Mouse (Mus musculus) megakaryocyte, adult 5-6 weeks (primary cell): ENCODE data around the gene Asb3. TPM values are rescaled to one million over a fixed set of nuclear protein-coding genes. Genes with fewer than 3 reads are reported as not detected.
"Not testable (repeated sequence)": the region's sequence is repeated elsewhere in the genome, so short reads cannot be mapped to it uniquely, and the experiment has no call there.

Source experiments
- ATAC-seq: 2 replicates; pipeline ENCODE4 v1.8.0; 2016; ENCODE audit warnings: mild to moderate bottlenecking, inconsistent platforms; ENCODE audit not compliant: poor library complexity, severe bottlenecking
- total RNA-seq, 2 experiments: library from RNA; stranded (forward) in 1 of 2; stranded (reverse) in 1 of 2; fragments of 153-499, 151-499 nt in 1 of 2; fragments of 221-1000, 200-1000 nt in 1 of 2; gene quantifications; 2 replicates each; pipeline versions ENCODE4 v1.2.3 to v1.2.4; 2015 to 2017

The Asb3 gene
- total RNA-seq, 2 experiments from 2014 or later = 11.3 to 16.8 TPM

DNA sequence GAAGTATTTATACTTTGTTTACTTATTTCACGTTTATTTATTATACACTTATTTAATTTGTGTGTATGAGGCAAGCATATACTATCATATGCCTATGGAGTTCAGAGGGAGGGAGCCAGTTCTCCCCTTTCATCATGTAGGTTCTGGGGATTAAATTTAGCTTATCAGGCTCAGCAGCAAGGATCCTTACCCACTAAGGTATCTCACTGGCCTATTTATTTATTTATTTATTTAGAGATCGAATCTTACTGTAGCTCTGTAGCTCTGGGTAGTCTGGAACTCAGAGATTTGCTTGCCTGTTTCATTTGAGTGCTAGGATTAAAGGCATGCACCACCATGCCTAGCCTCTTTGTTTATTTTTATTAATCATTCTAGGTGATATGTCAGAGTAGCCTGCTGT, 113.5 kb downstream of the Asb3 start:
- no peak for ATAC-seq

DNA sequence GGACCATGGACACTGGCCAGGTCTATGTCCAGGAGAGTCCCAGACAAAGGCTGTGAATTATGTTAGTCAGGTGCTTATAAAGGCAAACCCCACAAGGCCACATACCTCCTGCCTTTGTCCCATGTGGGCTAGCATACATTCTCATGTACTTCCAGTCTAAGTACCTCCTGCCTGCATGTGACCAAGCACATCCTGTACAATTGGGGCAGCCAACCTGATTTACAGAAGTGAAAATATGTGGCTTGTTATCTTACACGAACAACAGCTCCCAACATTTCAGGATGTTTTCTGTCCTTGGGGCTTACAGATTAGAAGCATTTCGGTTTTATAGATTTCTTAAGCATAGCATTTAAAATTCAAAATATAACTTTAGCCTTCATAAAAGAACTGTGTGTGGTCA, 114.8 kb downstream of the Asb3 start:
- peak; percentile 54 for ATAC-seq

DNA sequence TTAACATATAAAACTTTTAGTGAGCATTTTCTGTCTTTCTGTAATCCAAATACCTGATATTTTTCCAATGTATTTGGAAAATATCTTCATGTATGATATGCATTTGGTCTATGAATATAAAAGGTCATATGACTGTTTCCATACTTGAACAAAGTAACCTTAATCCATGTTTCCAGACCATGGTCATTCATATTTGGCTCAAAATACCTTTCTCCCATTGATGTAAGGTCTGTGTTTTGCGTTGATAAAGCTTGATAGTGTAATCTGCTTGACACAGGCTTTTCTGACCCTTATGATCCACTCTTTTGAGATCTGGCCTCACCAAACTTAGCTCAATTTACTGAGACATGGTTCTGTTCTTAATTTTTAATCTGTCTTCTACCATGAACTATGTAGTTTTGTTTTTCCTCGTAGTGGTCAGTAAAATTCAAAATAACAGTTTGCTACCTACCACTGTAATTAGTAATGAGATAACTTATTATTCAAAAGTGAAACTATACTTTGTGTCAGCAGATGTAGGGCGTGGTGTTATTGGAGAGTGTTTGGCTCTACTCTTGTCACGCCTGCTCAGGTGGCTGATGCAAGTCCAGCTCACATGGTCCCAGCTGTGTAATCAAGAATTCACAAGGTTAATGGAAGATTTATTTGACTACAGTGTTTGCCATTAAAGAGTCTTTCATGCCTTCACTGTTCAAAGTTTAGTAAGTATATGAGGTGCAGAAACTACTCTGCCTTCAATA, 116.1 kb downstream of the Asb3 start:
- ATAC-seq = no peak

DNA sequence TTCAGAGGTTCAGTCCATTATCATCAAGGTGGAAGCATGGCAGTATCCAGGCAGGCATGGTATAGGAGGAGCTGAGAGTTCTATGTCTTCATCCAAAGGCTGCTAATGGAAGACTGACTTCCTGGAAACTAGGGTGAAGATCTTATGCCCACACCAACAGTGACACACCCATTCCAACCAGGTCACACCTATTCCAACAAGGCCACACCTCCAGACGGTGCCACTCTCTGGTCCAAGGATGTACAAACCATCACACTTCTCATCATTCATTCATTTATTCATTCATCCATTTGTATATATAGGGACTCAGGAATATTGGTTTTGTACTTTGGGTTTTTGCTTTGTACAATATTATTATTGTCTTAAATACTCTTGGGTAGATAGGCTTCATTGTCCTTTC, 124.5 kb downstream of the Asb3 start:
- ATAC-seq = not testable (repeated sequence)

DNA sequence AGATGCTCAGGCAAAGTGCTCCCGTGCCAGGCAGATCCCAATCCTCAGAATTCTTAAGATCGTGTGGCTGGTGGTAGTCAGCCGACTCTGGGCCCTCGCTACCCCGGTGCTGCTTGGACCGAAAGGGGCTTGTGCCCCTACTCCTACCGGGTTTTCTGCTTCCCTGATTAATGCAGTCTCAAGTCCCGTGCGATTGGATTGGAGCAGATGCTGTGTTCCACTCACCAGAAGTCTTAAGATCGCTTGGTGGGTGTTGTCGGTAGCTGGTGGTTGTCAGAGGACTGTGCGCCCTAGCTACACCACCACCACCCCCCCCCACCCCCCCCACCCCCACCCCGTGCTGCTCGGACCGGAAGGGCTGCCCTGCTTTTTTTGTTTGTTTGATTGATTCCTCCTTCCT, 132.2 kb downstream of the Asb3 start:
- not testable (repeated sequence) for ATAC-seq

DNA sequence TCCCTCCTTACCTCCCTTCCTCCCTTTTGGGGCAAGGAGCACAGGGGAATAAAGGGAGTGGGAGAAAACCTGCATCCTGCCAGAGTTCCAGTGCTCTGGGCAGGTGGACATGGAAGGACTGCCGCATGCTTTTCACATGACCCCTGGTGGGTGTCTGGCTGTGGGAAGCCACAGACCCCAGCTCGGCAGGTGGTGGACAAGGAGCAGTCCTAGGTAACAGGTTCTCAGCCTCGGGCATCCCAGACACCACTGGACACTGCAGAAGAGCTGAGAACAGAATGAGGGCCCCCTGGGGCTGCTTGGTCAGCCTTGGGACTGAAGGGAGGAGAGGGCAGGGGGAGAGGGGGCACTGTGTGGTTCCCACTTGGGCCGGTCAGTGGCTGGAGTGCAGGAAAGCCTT, 149.7 kb downstream of the Asb3 start:
- no peak for ATAC-seq

DNA sequence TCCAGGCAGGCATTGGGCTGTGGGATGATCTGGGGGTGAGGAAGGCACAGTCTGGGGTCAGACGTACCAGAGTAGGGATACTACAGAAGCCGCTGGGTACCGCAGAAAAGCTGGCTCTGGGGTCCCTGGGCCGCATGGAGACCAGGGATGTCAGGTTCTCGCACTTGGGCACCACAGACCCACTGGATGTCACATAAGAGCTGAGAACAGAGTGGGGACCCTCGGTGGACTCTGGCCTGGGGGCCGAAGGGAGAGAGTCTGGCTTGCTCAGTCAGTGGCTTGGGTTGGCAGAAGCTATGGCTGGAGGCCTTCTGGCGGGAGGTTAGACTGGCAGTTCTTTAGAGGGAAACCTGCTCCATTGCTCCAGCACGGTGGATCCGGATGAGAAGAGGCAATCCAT, 204.8 kb downstream of the Asb3 start:
- ATAC-seq = no peak

DNA sequence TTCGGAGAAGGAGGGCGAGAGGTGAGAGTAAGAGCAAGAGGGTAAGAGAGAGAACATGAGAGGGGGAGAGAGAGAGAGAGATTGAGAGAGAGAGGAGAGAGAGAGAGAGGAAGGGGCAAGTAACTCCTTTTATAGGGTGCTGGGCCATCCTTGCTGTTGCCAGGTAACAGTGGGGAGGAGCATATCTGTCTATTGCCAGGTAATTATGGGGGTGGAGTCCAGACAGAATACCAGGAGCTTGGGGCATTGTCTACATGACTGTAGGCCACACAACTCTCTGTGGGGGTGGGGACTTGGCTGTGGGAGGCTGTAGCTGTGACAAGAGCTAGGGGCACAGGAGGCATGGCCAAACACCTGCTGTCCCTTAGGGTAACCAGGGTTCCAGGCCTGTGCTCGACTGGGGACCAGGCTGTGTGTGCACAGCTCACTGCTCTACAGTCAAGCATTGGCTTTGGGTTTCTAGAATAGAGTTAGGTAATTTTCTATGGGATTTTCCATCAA, 205.3 kb downstream of the Asb3 start:
- no peak for ATAC-seq

DNA sequence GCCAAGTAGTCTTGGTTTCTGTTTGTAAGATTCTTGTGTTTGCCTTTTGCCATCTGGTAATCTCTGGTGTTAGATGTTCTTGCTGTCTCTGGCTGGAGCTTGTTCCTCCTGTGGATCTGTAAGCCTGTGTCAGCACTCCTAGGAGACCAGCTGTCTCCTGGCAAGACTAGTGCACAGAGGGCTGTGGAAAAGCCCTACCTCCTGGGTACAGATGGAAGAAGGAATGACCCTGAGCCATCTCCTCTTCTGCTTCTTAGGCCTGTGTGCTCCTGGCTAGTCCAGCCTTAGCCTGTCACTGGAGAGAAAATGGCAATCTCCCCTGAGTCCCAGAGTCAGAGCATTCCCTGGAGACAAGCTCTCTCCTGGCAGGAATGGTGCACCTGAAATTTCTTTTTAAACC, 214.3 kb downstream of the Asb3 start:
- not testable (repeated sequence) for ATAC-seq

DNA sequence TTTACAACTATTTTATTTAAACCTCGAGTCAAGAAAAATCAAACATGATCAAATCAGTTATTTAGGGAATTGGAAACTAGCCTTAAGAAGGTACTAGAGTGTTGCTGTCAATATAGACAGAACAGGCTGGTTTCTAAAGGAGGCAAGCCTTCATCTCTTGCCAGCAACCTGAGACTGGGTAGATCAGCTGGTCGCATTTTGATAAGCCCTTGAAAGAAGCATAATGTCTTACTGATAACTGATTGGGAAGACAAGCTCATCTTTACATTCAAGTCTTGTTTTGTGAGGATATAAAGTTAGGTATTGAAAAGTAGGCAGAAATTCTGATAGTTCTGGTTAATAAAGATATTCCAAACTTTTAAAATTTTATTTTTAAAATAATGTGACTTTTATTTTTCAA, 217.0 kb downstream of the Asb3 start:
- ATAC-seq = no peak

DNA sequence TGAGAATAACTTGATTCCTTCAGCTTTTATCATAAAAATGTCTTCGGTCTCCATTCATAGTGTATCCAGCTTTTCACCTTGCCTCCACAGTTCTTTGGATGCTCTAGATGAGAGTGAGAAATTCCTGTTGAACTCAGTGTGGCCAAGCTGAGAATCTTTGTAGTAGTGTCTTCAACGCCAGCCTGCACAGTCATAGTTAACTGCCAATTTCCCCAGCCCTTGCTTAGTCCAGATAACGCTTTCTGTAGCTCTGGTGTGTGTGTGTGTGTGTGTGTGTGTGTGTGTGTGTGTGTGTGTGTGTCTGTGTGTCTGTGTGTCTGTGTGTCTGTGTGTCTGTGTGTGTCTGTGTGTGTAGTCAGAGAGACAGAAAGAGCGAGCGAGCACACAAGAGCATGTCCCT, 220.1 kb downstream of the Asb3 start:
- no peak for ATAC-seq

DNA sequence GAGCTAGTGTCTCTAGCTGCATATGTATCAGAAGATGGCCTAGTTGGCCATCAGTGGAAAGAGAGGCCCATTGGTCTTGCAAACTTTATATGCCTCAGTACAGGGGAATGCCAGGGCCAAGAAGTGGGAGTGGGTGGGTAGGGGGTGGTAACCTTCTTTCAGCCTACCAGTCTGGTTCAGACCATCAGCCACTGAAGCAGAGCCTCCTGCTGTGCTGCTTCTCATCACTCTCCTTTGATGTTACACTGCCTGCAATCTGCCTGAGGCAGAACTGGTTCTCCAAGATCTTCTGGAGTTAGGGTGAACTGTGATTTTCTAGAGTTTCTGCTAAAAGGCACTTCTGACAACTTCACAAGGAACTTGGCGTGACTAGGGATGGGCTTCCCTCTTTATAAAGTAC, 241.7 kb downstream of the Asb3 start:
- not testable (repeated sequence) for ATAC-seq

DNA sequence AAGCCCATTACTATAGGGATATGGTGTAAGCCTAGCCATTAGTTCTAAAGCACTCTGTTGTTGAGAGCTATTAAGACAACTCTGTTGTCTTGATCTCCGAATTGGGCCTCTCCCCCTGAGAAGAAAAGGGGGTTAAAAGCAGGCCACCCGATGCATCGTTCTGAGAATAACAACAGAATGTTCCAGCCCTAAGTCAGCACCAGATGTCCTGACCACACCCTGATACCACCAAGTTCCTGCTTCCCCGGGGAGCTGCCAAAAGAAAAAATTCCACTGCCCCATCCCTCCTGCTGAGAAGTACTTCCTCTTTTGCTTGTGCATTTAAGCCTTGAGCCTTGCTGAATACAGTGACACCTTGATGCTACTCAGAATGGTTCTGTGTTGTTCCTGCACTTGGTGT, 248.5 kb downstream of the Asb3 start:
- not testable (repeated sequence) for ATAC-seq

DNA sequence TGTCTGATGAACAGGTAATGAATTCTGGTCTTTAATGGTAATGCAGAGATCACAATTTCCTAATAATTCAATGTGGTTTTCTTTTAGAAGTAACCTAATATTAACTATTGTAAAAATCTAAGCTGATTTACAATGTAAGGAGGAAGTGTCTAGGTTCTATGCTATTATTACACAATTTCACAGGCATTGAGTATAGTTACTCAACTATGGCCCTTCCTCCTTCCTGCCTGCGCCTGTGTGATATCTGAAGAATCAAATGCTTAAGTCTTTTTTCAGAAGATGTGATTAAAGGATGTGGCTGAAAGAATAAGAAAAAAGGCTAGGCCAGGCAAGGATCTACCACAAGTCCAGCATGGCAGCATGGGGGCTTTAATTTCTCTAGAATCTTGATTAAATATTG, 249.6 kb downstream of the Asb3 start:
- peak; percentile 87 for ATAC-seq

DNA sequence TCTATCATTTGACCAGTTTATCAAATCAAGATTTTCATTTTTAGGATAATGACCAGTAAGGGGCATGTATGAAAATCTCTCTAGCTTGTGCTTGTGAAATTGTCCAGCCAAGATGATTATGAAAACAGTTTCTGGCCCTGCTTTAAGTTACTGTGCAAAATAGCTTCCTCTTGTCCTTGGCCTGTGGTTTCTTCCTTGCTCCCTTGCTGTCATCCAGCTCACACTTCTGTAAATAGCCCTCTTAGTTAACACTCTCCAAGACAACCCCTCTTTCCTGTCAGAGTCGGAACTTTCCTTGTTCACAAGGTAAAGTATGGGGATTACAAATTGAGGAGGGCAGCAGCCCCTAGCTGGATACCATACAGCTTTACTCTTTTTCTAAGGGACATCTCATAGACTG, 253.2 kb downstream of the Asb3 start:
- ATAC-seq = peak; percentile 67

Other genes with a start within 250 kb of the Asb3 start
- 0.59 and 1.9 TPM in 2 replicates for gene Acyp2, start 235.8 kb upstream of the Asb3 start, total RNA-seq (2015)
- 1.6 and 2.6 TPM in 2 replicates for gene Acyp2, start 235.8 kb upstream of the Asb3 start, total RNA-seq (2017)
- 51.9 and 60.5 TPM in 2 replicates for gene Psme4, start 113.7 kb upstream of the Asb3 start, total RNA-seq (2015)
- gene Psme4, start 113.7 kb upstream of the Asb3 start, total RNA-seq (2017) = 52.5 and 54.8 TPM in 2 replicates
- not detected in 2 replicates for gene Gpr75, start 58 bp upstream of the Asb3 start, total RNA-seq (2015)
- gene Gpr75, start 58 bp upstream of the Asb3 start, total RNA-seq (2017) = not detected in 2 replicates
- gene Erlec1, start 68.9 kb downstream of the Asb3 start, total RNA-seq (2015) = 36.9 and 37.6 TPM in 2 replicates
- gene Erlec1, start 68.9 kb downstream of the Asb3 start, total RNA-seq (2017) = 19.6 and 29.1 TPM in 2 replicates
- 6.4 and 8.0 TPM in 2 replicates for gene Chac2, start 100.9 kb downstream of the Asb3 start, total RNA-seq (2015)
- gene Chac2, start 100.9 kb downstream of the Asb3 start, total RNA-seq (2017) = 22.8 and 25.3 TPM in 2 replicates